ENCODE assay signal across 22 mouse cellular contexts in genomic region chr19:14355946-14356345, GRCm38 (mm10).
DNase-seq lines count a peak whose midpoint lies in the region; TF ChIP-seq lines count a peak whose summit lies in the region.
"Had no signal": no experiment of that assay in that cellular context is flagged by ENCODE, and none has a peak within 500 bp of the region (broad histone marks: within the 10 kb centered on the region; RNA-seq: fewer than 3 reads in every experiment).

No protein-coding gene starts in this region.

- peak overlapping the region; percentile 23; the same call in 1 of the 2 replicates for H3K27ac ChIP-seq in cortical plate, adult 2 months (ENCODE audit: insufficient read depth, low read length)
- H3K27ac ChIP-seq: embryonic facial prominence, embryonic 13.5 days; embryonic facial prominence, embryonic 15.5 days; forebrain, embryonic 10.5 days; forebrain, embryonic 12.5 days had no signal

- no peak for TF ChIP-seq POLR2A in cortical plate, adult 2 months (IDR thresholded peaks at IDR 0.05; ENCODE audit: extremely low read depth, insufficient read depth, low read length)

- peak; percentile 69 for DNase-seq in gastrocnemius, adult 18-20 months (ENCODE audit: low spot score)
- no peak for DNase-seq in gastrocnemius, postnatal 4 days (ENCODE audit: low spot score in 2 of 2)
- DNase-seq in gastrocnemius, adult 8-10 months (ENCODE audit: low spot score in 2 of 2): peak; percentile 12 to 46
- no peak for DNase-seq in gastrocnemius, postnatal 10 days
- DNase-seq in skeletal muscle tissue, adult 2 months (ENCODE audit: low read depth, low spot score): peak; percentile 68
- DNase-seq in layer of hippocampus, postnatal 36 days: no peak
- DNase-seq: adrenal gland, adult 2 months; adrenal gland, postnatal 10 days; adrenal gland, postnatal 36 days; B cell, adult 2 months; cerebellum, adult 11-12 months; cerebellum, adult 2 months; cerebellum, adult 9-10 months; cerebellum, postnatal 10 days; cerebellum, postnatal 25 days; embryo, embryonic 11 days had no signal

- no peaks in the 10 kb centered on the region for H3K4me1 ChIP-seq in cortical plate, adult 2 months (ENCODE audit: control insufficient read depth, insufficient read depth, low read length)
- H3K4me1 ChIP-seq: embryonic facial prominence, embryonic 13.5 days; embryonic facial prominence, embryonic 15.5 days; forebrain, embryonic 10.5 days; forebrain, embryonic 12.5 days had no signal

- TF ChIP-seq CTCF in cortical plate, adult 2 months (IDR thresholded peaks at IDR 0.05; ENCODE audit: extremely low read depth, insufficient read depth, low read length): no peak

- H3K4me3 ChIP-seq in cortical plate, adult 2 months (ENCODE audit: insufficient read depth, low read length): no peak overlapping the region
- H3K4me3 ChIP-seq: embryonic facial prominence, embryonic 13.5 days; embryonic facial prominence, embryonic 15.5 days; erythroblast, embryonic 14.5 days; forebrain, embryonic 10.5 days; forebrain, embryonic 12.5 days had no signal

Comparison
In these comparisons a context has a peak if more than half of its experiments do, and no peak if none do; other contexts are left out.
1. DNase-seq: peak in gastrocnemius, adult 18-20 months (single experiment), gastrocnemius, adult 8-10 months (2 of 2) and skeletal muscle tissue, adult 2 months (single experiment); none in gastrocnemius, postnatal 4 days (0 of 2), gastrocnemius, postnatal 10 days (single experiment) and layer of hippocampus, postnatal 36 days (0 of 2).